Mouse (Mus musculus) MEL (cell line): ENCODE results near the gene Prdm10. TPM values are rescaled to one million over a fixed set of nuclear protein-coding genes. Genes with fewer than 3 reads are reported as not detected.

Source experiments
- DNase-seq: peaks from one replicate; pipeline ENCODE4 v3.0.0; 2011; ENCODE audit warnings: low read depth, low spot score
- H3K27ac ChIP-seq: 2 replicates; pipeline ENCODE4 v1.5.1; 2012; ENCODE audit warnings: low read depth, mild to moderate bottlenecking, control low read depth, low read length, moderate library complexity; ENCODE audit not compliant: control insufficient read depth
- H3K27me3 ChIP-seq, 2 experiments: fragments of 150-350 bp in 1 of 2; sonication (generic) in 1 of 2; 2 replicates each; pipeline ENCODE4 v1.6.1; 2012; ENCODE audit warnings: low read length in 2 of 2, mild to moderate bottlenecking in 2 of 2, improper control_type of control experiment in 1 of 2, moderate library complexity in 1 of 2; ENCODE audit not compliant: insufficient read depth in 2 of 2, control insufficient read depth in 1 of 2
- H3K36me3 ChIP-seq, 2 experiments: 2 replicates each; pipeline ENCODE4 v1.6.1; 2012 to 2014; ENCODE audit warnings: low read length in 2 of 2, improper control_type of control experiment in 1 of 2, inconsistent platforms in 1 of 2, mild to moderate bottlenecking in 1 of 2; ENCODE audit not compliant: insufficient read depth in 2 of 2, control insufficient read depth in 1 of 2
- H3K4me1 ChIP-seq, 2 experiments: fragments of 150-350 bp in 1 of 2; sonication (generic) in 1 of 2; 2 replicates each; pipeline ENCODE4 v1.6.1; 2012; ENCODE audit warnings: low read length in 2 of 2, improper control_type of control experiment in 1 of 2, mild to moderate bottlenecking in 1 of 2; ENCODE audit not compliant: insufficient read depth in 2 of 2, control insufficient read depth in 1 of 2
- H3K4me3 ChIP-seq, 2 experiments: fragments of 150-350 bp in 1 of 2; sonication (generic) in 1 of 2; 2 replicates each; pipeline ENCODE4 v1.5.1; 2012; ENCODE audit warnings: low read depth in 2 of 2, low read length in 2 of 2, mild to moderate bottlenecking in 2 of 2, moderate library complexity in 2 of 2, control low read depth in 1 of 2, improper control_type of control experiment in 1 of 2; ENCODE audit not compliant: control insufficient read depth in 1 of 2, insufficient read depth in 1 of 2
- H3K79me2 ChIP-seq: 2 replicates; pipeline ENCODE4 v1.6.1; 2012; ENCODE audit warnings: mild to moderate bottlenecking, low read length, moderate library complexity; ENCODE audit not compliant: control insufficient read depth, poor library complexity, insufficient read depth
- H3K9ac ChIP-seq: 2 replicates; pipeline ENCODE4 v1.6.1; 2012; ENCODE audit warnings: low read depth, mild to moderate bottlenecking, control low read depth, low read length, moderate library complexity; ENCODE audit not compliant: control insufficient read depth, poor library complexity, severe bottlenecking
- H3K9me3 ChIP-seq: fragments of 150-350 bp; sonication (generic); replicated peaks from 2 replicates; pipeline ENCODE4 v1.6.1; 2012; ENCODE audit warnings: mild to moderate bottlenecking, low read length, improper control_type of control experiment, moderate library complexity; ENCODE audit not compliant: insufficient read depth
- CHD1 ChIP-seq: IDR thresholded peaks from 2 replicates; pipeline ENCODE4 v1.6.1; 2012; ENCODE audit warnings: low read depth, mild to moderate bottlenecking, inconsistent platforms, low read length, improper control_type of control experiment
- E2F4 ChIP-seq: IDR thresholded peaks from 2 replicates; pipeline ENCODE4 v1.6.1; 2011; ENCODE audit warnings: low read depth, low read length, improper control_type of control experiment, borderline replicate concordance
- EP300 ChIP-seq, 2 experiments: IDR thresholded peaks; 2 replicates each; pipeline ENCODE4 v1.6.1; 2011; ENCODE audit warnings: improper control_type of control experiment in 2 of 2, low read length in 2 of 2, low read depth in 1 of 2, mild to moderate bottlenecking in 1 of 2
- ETS1 ChIP-seq: IDR thresholded peaks from 2 replicates; pipeline ENCODE4 v1.6.1; 2012; ENCODE audit warnings: low read depth, mild to moderate bottlenecking, inconsistent platforms, low read length, improper control_type of control experiment, moderate library complexity
- GABPA ChIP-seq: IDR thresholded peaks from 2 replicates; pipeline ENCODE4 v1.6.1; 2012; ENCODE audit warnings: low read depth, mild to moderate bottlenecking, inconsistent platforms, low read length, improper control_type of control experiment, moderate library complexity
- KAT2A ChIP-seq: conservative IDR thresholded peaks from 2 replicates; pipeline ENCODE4 v1.6.1; 2012; ENCODE audit warnings: low read depth, low read length, improper control_type of control experiment, inconsistent platforms
- MAFK ChIP-seq: IDR thresholded peaks from 2 replicates; pipeline ENCODE4 v1.6.1; 2011; ENCODE audit warnings: low read depth, mild to moderate bottlenecking, low read length, improper control_type of control experiment, borderline replicate concordance
- MAX ChIP-seq: IDR thresholded peaks from 2 replicates; pipeline ENCODE4 v1.6.1; 2011; ENCODE audit warnings: low read length, improper control_type of control experiment
- MYC ChIP-seq: IDR thresholded peaks from 2 replicates; pipeline ENCODE4 v1.6.1; 2011; ENCODE audit warnings: low read depth, mild to moderate bottlenecking, low read length, improper control_type of control experiment, moderate library complexity
- NRF1 ChIP-seq: IDR thresholded peaks from 2 replicates; pipeline ENCODE4 v1.6.1; 2014; ENCODE audit warnings: low read depth, mild to moderate bottlenecking, inconsistent platforms, low read length, improper control_type of control experiment, moderate library complexity; ENCODE audit not compliant: poor library complexity, insufficient read depth, severe bottlenecking
- POLR2A ChIP-seq, 2 experiments: IDR thresholded peaks; 2 replicates each; pipeline ENCODE4 v1.6.1; 2011 to 2012; ENCODE audit warnings: low read length in 2 of 2, mild to moderate bottlenecking in 2 of 2, control low read depth in 1 of 2, improper control_type of control experiment in 1 of 2, low read depth in 1 of 2, moderate library complexity in 1 of 2; ENCODE audit not compliant: control insufficient read depth in 1 of 2, insufficient read depth in 1 of 2, poor library complexity in 1 of 2
- POLR2AphosphoS2 ChIP-seq: IDR thresholded peaks from 2 replicates; pipeline ENCODE4 v1.6.1; 2011; ENCODE audit warnings: low read length, improper control_type of control experiment
- RCOR1 ChIP-seq: IDR thresholded peaks from 2 replicates; pipeline ENCODE4 v1.6.1; 2012; ENCODE audit warnings: low read depth, mild to moderate bottlenecking, inconsistent platforms, low read length, improper control_type of control experiment
- SIN3A ChIP-seq: IDR thresholded peaks from 2 replicates; pipeline ENCODE4 v1.6.1; 2012; ENCODE audit warnings: low read length, improper control_type of control experiment, inconsistent platforms
- TBP ChIP-seq: IDR thresholded peaks from 2 replicates; pipeline ENCODE4 v1.8.0; 2011; ENCODE audit warnings: low read depth, low read length, improper control_type of control experiment
- ZC3H11A ChIP-seq: IDR thresholded peaks from 2 replicates; pipeline ENCODE4 v1.6.1; 2012; ENCODE audit warnings: low read depth, mild to moderate bottlenecking, inconsistent platforms, low read length, improper control_type of control experiment
- ZNF384 ChIP-seq: IDR thresholded peaks from 2 replicates; pipeline ENCODE4 v1.6.1; 2012; ENCODE audit warnings: low read depth, mild to moderate bottlenecking, inconsistent platforms, low read length, improper control_type of control experiment
- polyA plus RNA-seq, 2 experiments: library from polyadenylated mRNA; stranded (reverse) in 1 of 2; unstranded in 1 of 2; fragments of >175 nt in 1 of 2; fragments of >200 nt in 1 of 2; gene quantifications; 2 replicates each; pipeline versions ENCODE4 v1.2.1 to v1.2.4; 2012; ENCODE audit warnings: low replicate concordance in 2 of 2, low read depth in 1 of 2; ENCODE audit not compliant: insufficient read length in 2 of 2, insufficient read depth in 1 of 2, missing spikeins in 1 of 2
- total RNA-seq: library from RNA; depleted of rRNA; stranded (reverse); fragments of 300-350 nt; gene quantifications from 2 replicates; pipeline ENCODE4 v1.2.3, GENCODE M21; 2012

Gene Prdm10
- total and polyA plus RNA-seq, 3 experiments, result 3.4 to 8.7 TPM; not detected in 1

- Histone ChIP-seq H3K9ac (peak overlapping the region; percentile 94), H3K4me3 (peak overlapping the region; percentile 79 to 90), H3K79me2 (peaks cover 14% of the 10 kb centered on the region), H3K36me3 (peaks cover 0 to 23% of the 10 kb centered on the region in 2 experiments; a peak in 2 of 4 replicates), H3K27me3 (no peaks in the 10 kb centered on the region), H3K9me3 (no peaks in the 10 kb centered on the region), H3K27ac (peak overlapping the region; percentile 94), H3K4me1 (peaks cover 9 to 23% of the 10 kb centered on the region in 2 experiments)
- no peak for DNase-seq
- TF ChIP-seq E2F4 (0 out of 2 replicates have a peak, but pooled peaks have one; percentile 50), MAX (no peak), ZC3H11A (no peak), TBP (peak; percentile 64)
These were observed 1.3 kb downstream of the Prdm10 start for GRCm38 (mm10) chr9:31281663-31282015.

GRCm38 (mm10) chr9:31282536-31282935, 2.2 kb downstream of the Prdm10 start:
- H3K27ac ChIP-seq, result no peak overlapping the region

GRCm38 (mm10) chr9:31283044-31283443, 2.7 kb downstream of the Prdm10 start:
- no peaks in the 10 kb centered on the region for H3K9me3 ChIP-seq
- no peak for TF ChIP-seq MAFK
- no peak for TF ChIP-seq NRF1
- no peak for TF ChIP-seq SIN3A
- no peak for TF ChIP-seq GABPA
- no peak for TF ChIP-seq KAT2A
- TF ChIP-seq ZNF384, result no peak
- TF ChIP-seq ETS1, result no peak
- TF ChIP-seq EP300 (IDR thresholded peaks at IDR 0.05; ENCODE audit: low read depth in 1 of 2, low read length in 2 of 2), result no peak
- TF ChIP-seq RCOR1, result no peak
- no peak for TF ChIP-seq E2F4
- no peak overlapping the region for H3K4me3 ChIP-seq
- H3K9ac ChIP-seq, result no peak overlapping the region
- H3K27ac ChIP-seq, result no peak overlapping the region
- peaks cover 9 to 23% of the 10 kb centered on the region in 2 experiments for H3K4me1 ChIP-seq
- no peaks in the 10 kb centered on the region for H3K27me3 ChIP-seq
- H3K36me3 ChIP-seq, result peaks cover 0 to 23% of the 10 kb centered on the region in 2 experiments; a peak in 2 of 4 replicates
- DNase-seq, result peak; percentile 32
- H3K79me2 ChIP-seq, result peaks cover 14% of the 10 kb centered on the region

More at GRCm38 (mm10) chr9:31282536-31282935, 2.2 kb downstream of the Prdm10 start:
- TF ChIP-seq MYC (no peak), CHD1 (no peak), SIN3A (no peak), POLR2AphosphoS2 (no peak), POLR2A (IDR thresholded peaks at IDR 0.05; ENCODE audit: control insufficient read depth in 1 of 2, insufficient read depth in 1 of 2, low read depth in 1 of 2, low read length in 2 of 2, poor library complexity in 1 of 2) (peak in 1 of 2 experiments; percentile 20; a peak in 1 of 4 replicates), E2F4 (no peak), MAFK (no peak)
- TF ChIP-seq, all 39 proteins: peak for 1
- Histone ChIP-seq H3K9ac (no peak overlapping the region; the same call in 1 of the 2 replicates), H3K36me3 (peaks cover 0 to 23% of the 10 kb centered on the region in 2 experiments; a peak in 2 of 4 replicates), H3K4me3 (no peak overlapping the region), H3K27me3 (no peaks in the 10 kb centered on the region), H3K79me2 (peaks cover 14% of the 10 kb centered on the region), H3K4me1 (peaks cover 9 to 23% of the 10 kb centered on the region in 2 experiments), H3K9me3 (no peaks in the 10 kb centered on the region)
- peak; percentile 25 for DNase-seq
